Mouse (Mus musculus): ENCODE data around the gene Fen1.

DNA sequence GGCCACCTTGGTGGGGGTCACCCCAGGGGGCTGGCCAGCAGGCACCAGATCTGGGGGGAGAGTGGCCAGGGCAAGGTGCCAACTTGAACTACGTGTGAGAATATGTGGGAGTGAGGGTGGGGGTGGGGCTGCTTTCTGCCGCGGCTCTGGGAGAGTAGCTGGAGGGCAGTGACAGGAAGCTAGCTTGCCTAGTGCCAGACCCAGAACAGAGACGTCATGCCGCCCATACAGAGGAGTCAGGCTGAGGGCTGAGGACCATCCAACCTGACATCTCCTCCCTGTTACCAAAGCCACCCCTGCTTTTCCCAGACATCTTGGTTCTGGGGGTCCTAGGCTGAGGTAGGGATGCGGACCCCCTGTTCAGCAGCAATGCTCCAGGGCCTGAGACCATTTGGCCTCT lies 43.2 kb upstream of the Fen1 start:
- no peak for TF ChIP-seq POLR2A (IDR thresholded peaks at IDR 0.05; ENCODE audit: low read depth, low read length)
- TF ChIP-seq CTCF (conservative IDR thresholded peaks at IDR 0.05; ENCODE audit: insufficient read depth, insufficient read length, low read depth, low read length): no peak
